Mouse (Mus musculus) kidney, postnatal 36 days (tissue): Measurements from ENCODE around the gene Defb23.

Experiments
- DNase-seq, 2 experiments: peaks; one replicate each; pipeline ENCODE4 v3.0.0; 2021 to 2022; ENCODE audit warnings: mixed read lengths in 2 of 2

Gene Defb23

GRCm38 (mm10) chr2:152464570-152465150 lies at the start of gene Defb23:
TSS of gene Defb23 (minus strand) at chr2:152464620.
- DNase-seq = no peak

- no peak for DNase-seq
Measured at GRCm38 (mm10) chr2:152511592-152511991, 47.2 kb upstream of the Defb23 start, which contains the start of gene Defb26. TSS of gene Defb26 (minus strand) at chr2:152511692.

- DNase-seq = no peak
Measured at GRCm38 (mm10) chr2:152503950-152504349, 39.5 kb upstream of the Defb23 start.

- no peak for DNase-seq
Measured at GRCm38 (mm10) chr2:152500863-152501229, 36.4 kb upstream of the Defb23 start.

- no peak for DNase-seq
Measured at GRCm38 (mm10) chr2:152500204-152500862, 35.9 kb upstream of the Defb23 start.

- DNase-seq = no peak
Measured at GRCm38 (mm10) chr2:152498020-152498419, 33.6 kb upstream of the Defb23 start.

- no peak for DNase-seq
Measured at GRCm38 (mm10) chr2:152493151-152493550, 28.7 kb upstream of the Defb23 start.

GRCm38 (mm10) chr2:152490038-152490437 lies 25.6 kb upstream of the Defb23 start, which contains the start of gene Defb22:
TSS of gene Defb22 (minus strand) at chr2:152490138.
- no peak for DNase-seq

- peak in 1 of 2 experiments; percentile 17 for DNase-seq
Measured at GRCm38 (mm10) chr2:152487024-152487423, 22.6 kb upstream of the Defb23 start.

GRCm38 (mm10) chr2:152481726-152482125 lies 17.3 kb upstream of the Defb23 start:
- DNase-seq = no peak

GRCm38 (mm10) chr2:152480881-152481280 lies 16.5 kb upstream of the Defb23 start:
- DNase-seq = no peak

GRCm38 (mm10) chr2:152476763-152477162 lies 12.3 kb upstream of the Defb23 start, which contains the start of gene Defb20:
TSS of gene Defb20 (plus strand) at chr2:152477063.
- DNase-seq = no peak

- peak in 1 of 2 experiments; percentile 26 for DNase-seq
Measured at GRCm38 (mm10) chr2:152472434-152472833, 8.0 kb upstream of the Defb23 start.

- peak; percentile 58 to 74 for DNase-seq
Measured at GRCm38 (mm10) chr2:152470973-152471372, 6.6 kb upstream of the Defb23 start.

GRCm38 (mm10) chr2:152459241-152459640 lies 5.2 kb downstream of the Defb23 start:
- DNase-seq = no peak

GRCm38 (mm10) chr2:152452101-152452781 lies 12.2 kb downstream of the Defb23 start:
- DNase-seq = no peak

GRCm38 (mm10) chr2:152450241-152450640 lies 14.2 kb downstream of the Defb23 start:
- DNase-seq = peak; percentile 51 to 84

GRCm38 (mm10) chr2:152447461-152447860 lies 17.0 kb downstream of the Defb23 start:
- no peak for DNase-seq

GRCm38 (mm10) chr2:152446642-152447041 lies 17.8 kb downstream of the Defb23 start:
- DNase-seq = no peak

- DNase-seq = peak in 1 of 2 experiments; percentile 20
Measured at GRCm38 (mm10) chr2:152443281-152443680, 21.1 kb downstream of the Defb23 start.

GRCm38 (mm10) chr2:152442322-152442721 lies 22.1 kb downstream of the Defb23 start:
- no peak for DNase-seq

GRCm38 (mm10) chr2:152439833-152440232 lies 24.6 kb downstream of the Defb23 start:
- no peak for DNase-seq

GRCm38 (mm10) chr2:152438963-152439362 lies 25.5 kb downstream of the Defb23 start:
- no peak for DNase-seq
